Mouse (Mus musculus) layer of hippocampus, postnatal 10 days (tissue): ENCODE measurements around the gene Vgll4. TPM values are rescaled to one million over a fixed set of nuclear protein-coding genes. Genes with fewer than 3 reads are reported as not detected.
"Not testable (repeated sequence)": the region's sequence is repeated elsewhere in the genome, so short reads cannot be mapped to it uniquely, and the experiment has no call there.

Experiments used
- DNase-seq, 2 experiments: peaks; one replicate each; pipeline ENCODE4 v3.0.0; 2021; ENCODE audit warnings: low spot score in 2 of 2
- total RNA-seq, 2 experiments: library from RNA; stranded (reverse); gene quantifications; 2 replicates each; pipeline ENCODE4 v1.2.3; 2021

Gene Vgll4
- total RNA-seq, 2 experiments from 2014 or later = 41.3 to 43.7 TPM

GRCm38 (mm10) chr6:114895191-114895590, 74.6 kb downstream of the Vgll4 start:
- DNase-seq = no peak

GRCm38 (mm10) chr6:114894548-114895106, 75.2 kb downstream of the Vgll4 start:
- DNase-seq = no peak

GRCm38 (mm10) chr6:114893427-114894209, 76.2 kb downstream of the Vgll4 start:
- peak in 1 of 2 experiments; percentile 52 for DNase-seq

GRCm38 (mm10) chr6:114892363-114892762, 77.4 kb downstream of the Vgll4 start:
- peak; percentile 75 to 77 for DNase-seq

GRCm38 (mm10) chr6:114891771-114892170, 78.0 kb downstream of the Vgll4 start:
- no peak for DNase-seq

- DNase-seq = no peak
Observed at GRCm38 (mm10) chr6:114891272-114891671, 78.5 kb downstream of the Vgll4 start.

- peak; percentile 84 to 89 for DNase-seq
Observed at GRCm38 (mm10) chr6:114890411-114891115, 79.2 kb downstream of the Vgll4 start.

- DNase-seq = not testable (repeated sequence)
Observed at GRCm38 (mm10) chr6:114889971-114890370, 79.8 kb downstream of the Vgll4 start.

GRCm38 (mm10) chr6:114888922-114889321, 80.9 kb downstream of the Vgll4 start:
- peak; percentile 64 to 74 for DNase-seq

GRCm38 (mm10) chr6:114886504-114887361, 83.1 kb downstream of the Vgll4 start:
- no peak for DNase-seq

GRCm38 (mm10) chr6:114886012-114886411, 83.8 kb downstream of the Vgll4 start:
- no peak for DNase-seq

- DNase-seq = no peak
Observed at GRCm38 (mm10) chr6:114885129-114885528, 84.7 kb downstream of the Vgll4 start.

- DNase-seq = peak; percentile 66 to 72
Observed at GRCm38 (mm10) chr6:114883261-114883740, 86.5 kb downstream of the Vgll4 start.

- DNase-seq = peak in 1 of 2 experiments; percentile 53
Observed at GRCm38 (mm10) chr6:114882675-114883074, 87.1 kb downstream of the Vgll4 start.

GRCm38 (mm10) chr6:114882212-114882611, 87.6 kb downstream of the Vgll4 start:
- DNase-seq = no peak

- DNase-seq = no peak
Observed at GRCm38 (mm10) chr6:114880798-114881197, 89.0 kb downstream of the Vgll4 start.

- peak in 1 of 2 experiments; percentile 29 for DNase-seq
Observed at GRCm38 (mm10) chr6:114878841-114879520, 90.8 kb downstream of the Vgll4 start.

- DNase-seq = no peak
Observed at GRCm38 (mm10) chr6:114876546-114876945, 93.2 kb downstream of the Vgll4 start.

- peak in 1 of 2 experiments; percentile 25 for DNase-seq
Observed at GRCm38 (mm10) chr6:114876033-114876432, 93.8 kb downstream of the Vgll4 start.

- DNase-seq = peak; percentile 92 to 95
Observed at GRCm38 (mm10) chr6:114875018-114875558, 94.7 kb downstream of the Vgll4 start.
